Mouse (Mus musculus) left cerebral cortex, postnatal 10 days (tissue): ENCODE data around the gene 4930518I15Rik. TPM values are rescaled to one million over a fixed set of nuclear protein-coding genes. Genes with fewer than 3 reads are reported as not detected.

Experiments used
- DNase-seq, 2 experiments: peaks; one replicate each; pipeline ENCODE4 v3.0.0; 2021 to 2022; ENCODE audit warnings: low spot score in 2 of 2, mixed read lengths in 1 of 2; ENCODE audit errors: extremely low spot score in 1 of 2
- intact Hi-C: fragments of 180-260 bp; cut with DNase I; formaldehyde crosslinking; loops from one replicate; pipeline ENCODE4 v1.15.1; 2025
- total RNA-seq, 2 experiments: library from RNA; stranded (reverse); gene quantifications; 2 replicates each; pipeline ENCODE4 v1.2.3; 2021

The 4930518I15Rik gene
- total RNA-seq, 2 experiments from 2014 or later, result 2.4 to 3.6 TPM

DNA sequence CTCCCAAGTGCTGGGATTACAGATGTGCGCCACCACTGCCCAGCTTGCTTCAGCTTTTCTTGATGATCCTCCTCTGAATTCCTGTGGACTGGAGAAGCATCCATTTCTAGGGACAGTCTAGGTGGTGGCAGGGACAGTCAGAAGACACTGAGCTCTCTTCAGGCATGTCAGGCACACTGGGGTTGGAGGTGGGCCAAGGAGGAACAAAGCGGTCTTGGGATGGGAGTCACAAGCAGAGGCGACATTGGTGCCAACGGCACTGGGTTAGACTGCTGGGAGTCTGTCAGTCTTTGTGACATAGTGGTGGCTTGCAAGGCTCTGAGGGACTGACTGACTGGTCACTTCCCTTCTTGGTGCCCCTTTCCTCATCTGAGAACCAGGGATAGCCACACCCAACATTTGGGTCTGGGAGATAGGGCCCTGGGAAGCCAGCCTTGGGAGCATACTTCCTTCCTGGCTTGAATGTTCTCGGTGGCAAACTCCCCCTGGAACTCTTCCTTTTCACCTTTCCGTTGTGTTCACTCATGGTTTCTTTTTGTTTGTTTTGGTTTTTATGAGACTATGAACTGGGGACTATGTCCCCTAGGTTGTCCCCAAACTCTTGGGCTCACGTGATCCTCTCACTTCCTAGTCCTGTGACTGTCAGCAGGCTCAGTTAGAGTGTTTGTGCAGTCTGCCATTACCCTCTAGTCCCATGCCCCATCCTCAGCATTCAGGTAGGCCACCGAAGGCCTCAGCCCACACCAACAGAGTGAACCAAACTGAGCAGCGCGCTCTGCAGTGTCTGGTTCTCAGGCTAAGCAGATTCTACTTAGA, 26.9 kb upstream of the 4930518I15Rik start:
- intact Hi-C loops, result no loop called here
- no peak for DNase-seq

DNA sequence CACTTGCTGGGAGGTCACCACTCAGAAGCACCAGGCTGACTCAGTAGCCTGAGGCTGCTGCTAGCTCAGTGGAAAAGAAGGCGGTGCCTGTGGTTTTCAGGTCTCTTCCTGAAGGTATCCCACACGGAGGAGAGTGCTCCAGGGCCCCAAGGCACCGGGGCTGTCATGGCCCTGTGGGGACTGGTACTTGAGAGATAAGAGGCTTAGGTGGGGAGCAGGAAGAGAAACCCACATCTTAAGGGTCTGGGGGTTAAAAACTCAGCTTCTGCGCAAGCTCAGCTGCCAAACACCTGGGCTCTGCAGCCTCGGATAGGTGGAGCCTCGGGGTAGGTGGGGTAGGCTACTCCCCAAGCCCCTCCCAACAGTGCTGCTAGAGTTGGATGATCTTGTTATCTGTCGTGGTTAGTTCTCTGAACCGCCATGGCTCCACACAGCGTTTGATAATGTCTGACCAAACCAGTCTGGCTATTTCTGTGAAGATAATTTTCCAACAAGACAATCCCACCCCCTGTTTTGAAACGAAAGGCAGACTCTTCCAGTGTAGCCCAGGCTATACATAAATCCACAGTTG, 24.8 kb upstream of the 4930518I15Rik start:
- DNase-seq, result no peak
- intact Hi-C loops, result no loop called here

DNA sequence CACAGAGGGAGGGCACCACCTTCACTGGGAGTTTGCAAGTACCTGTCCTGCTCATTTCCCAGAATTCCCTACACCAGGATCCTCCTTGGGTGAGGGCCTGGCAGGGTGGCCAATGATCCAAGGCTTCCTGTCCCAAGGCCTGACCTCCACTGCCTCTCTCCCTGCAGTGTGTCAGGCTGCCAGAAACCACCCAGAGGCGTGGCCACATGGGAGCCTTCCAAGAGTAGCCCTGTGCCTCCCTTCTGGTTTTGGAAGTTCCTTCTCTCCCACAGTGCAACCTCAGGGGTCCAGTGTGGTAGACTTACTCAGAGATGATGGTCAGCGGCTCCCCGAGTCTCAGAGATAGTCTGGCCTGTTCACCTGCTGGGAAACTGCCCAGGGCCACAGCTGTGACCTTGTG, 21.8 kb upstream of the 4930518I15Rik start:
- no peak for DNase-seq
- intact Hi-C loops, result loop anchor here (10.0 kb wide), 1 partner anchor 215 kb away; no protein-coding TSS in a partner anchor

DNA sequence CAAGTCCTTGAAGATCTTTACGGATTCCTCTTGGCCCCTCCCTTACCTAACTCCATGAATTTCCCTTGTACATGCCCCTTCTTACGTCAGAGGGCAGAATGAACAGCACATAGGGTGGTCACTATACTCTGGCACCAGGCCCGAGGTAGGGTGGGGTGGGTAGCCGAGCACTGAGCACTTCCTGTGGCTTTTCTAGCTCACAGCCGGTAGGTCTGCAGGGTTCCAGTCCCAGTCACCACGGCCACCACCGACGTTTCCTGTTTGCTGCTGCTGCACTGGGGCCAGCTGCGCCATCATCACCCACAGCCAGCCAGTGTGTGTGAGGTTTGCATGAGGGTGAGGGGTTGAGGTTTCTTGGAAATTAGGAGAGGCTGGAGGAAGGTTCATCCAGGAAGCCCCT, 20.0 kb upstream of the 4930518I15Rik start:
- intact Hi-C loops, result loop anchor here (10.0 kb wide), 1 partner anchor 217 kb away; no protein-coding TSS in a partner anchor
- peak in 1 of 2 experiments; percentile 73 for DNase-seq

DNA sequence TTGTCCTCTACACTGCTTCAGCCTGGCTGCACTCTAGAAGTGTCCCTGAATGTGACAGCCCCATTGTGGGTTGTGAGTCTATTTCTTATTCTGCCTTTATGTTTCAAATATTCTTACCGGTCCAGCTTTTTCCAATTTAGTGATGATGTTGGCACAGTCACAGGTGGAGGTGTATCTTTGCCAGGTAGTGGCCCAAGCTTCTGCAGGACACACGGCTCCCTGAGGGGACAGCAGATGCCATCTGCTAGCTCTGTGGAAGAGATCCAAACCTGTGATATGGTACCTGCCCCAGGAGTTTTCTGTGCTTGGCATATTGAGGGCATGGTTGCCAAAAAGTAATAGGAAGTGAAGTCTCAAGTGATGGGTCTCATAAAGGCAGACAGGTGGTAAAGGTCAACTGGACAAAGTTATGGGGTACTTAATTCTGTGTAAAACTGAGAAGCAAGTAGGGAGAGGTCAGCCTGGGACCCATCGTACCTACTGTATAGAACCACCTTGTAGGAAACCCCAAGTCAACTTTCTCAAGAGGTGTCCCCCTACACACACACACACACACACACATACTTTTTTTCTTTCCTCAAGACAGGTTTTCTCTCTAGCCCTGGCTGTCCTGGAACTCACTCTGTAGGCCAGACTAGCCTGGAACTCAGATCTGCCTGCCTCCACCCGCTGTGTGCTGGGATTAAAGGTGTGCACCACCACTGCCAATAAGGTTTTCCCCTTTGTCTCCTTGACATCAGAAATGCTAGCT, 17.2 kb upstream of the 4930518I15Rik start:
- DNase-seq, result no peak
- intact Hi-C loops, result loop anchor here (5.0 to 10.0 kb wide), 2 partner anchors 122 to 220 kb away; no protein-coding TSS in a partner anchor

DNA sequence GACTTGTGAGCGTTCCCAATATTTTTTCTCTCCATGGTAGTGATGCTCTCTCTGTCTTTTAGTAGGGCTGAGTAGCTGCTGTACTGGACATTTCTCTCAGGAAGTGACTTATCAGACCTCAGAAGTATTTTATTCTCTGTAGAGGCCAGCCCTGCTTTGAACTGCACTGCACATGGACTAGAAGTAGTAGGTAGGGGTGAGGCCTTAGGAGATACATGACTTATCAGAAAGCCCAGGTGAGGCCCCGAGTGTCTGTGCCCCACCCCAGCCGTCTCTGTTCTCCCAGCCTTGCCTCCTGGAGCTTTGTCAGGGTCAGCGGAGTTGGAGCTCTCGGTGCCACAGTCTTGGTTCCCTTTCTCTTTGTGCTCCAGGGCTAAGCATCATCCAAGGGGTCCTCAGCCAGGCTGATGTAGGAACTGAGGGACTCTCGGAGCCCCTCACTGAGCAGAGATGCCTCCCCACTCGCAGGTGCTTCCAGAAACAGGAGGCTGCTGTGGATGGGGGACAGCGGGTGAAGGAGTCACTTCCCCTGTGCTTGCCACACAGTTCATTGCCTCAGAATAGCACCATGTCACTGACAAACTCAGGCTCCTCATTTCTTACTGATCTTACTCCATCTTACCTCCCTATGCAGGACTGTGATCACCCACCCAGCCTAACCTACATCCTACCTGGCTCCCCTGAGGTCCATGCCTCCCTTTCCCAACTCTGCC, 16.5 kb upstream of the 4930518I15Rik start:
- no peak for DNase-seq
- intact Hi-C loops, result loop anchor here (5.0 to 10.0 kb wide), 2 partner anchors 123 to 221 kb away; no protein-coding TSS in a partner anchor

DNA sequence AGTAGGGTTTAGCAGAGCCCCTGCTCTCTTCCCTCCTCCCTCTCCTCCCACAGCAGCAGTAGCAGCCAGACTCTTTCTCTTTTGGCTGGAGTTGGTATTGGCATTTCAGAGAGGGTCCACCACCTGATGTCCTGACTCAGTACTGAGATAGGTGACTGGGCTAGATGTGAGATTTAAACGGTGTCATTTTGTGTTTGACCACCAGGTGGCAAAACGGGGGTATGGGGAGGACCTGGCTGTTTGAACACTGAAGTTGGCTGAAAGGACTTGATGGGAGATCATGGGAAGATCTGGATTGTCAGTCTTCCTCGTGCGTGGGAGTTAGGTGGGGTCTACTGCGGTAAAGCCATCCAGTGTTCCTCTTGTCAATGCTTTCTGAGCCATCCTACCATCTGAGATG, 15.9 kb upstream of the 4930518I15Rik start:
- peak; percentile 31 to 48 for DNase-seq

DNA sequence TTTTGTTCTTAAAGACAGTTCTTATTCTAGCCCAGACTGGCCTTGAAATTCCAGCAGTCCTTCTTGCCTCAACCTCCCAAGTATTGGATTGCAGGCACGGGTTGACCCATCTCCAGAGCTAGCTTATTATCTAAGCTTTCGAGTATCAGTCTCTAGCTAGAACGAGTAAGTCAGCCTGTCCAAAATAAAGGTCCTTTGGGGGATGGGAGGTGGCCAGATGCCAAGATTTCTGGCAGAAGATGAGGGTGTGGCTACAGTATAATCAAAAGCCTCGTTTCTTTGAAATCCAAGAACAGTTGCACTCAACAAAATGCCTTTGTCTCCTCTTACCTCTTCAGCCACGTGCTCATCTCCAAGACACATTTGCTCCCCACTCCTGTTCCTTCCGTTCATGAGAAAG, 12.8 kb upstream of the 4930518I15Rik start:
- intact Hi-C loops, result loop anchor here (5.0 to 10.0 kb wide), 2 partner anchors 127 to 224 kb away; no protein-coding TSS in a partner anchor
- DNase-seq, result peak in 1 of 2 experiments; percentile 64

More for the DNA sequence above, 15.9 kb upstream of the 4930518I15Rik start:
- intact Hi-C loops, result loop anchor here (5.0 to 10.0 kb wide), 2 partner anchors 124 to 221 kb away; no protein-coding TSS in a partner anchor

DNA sequence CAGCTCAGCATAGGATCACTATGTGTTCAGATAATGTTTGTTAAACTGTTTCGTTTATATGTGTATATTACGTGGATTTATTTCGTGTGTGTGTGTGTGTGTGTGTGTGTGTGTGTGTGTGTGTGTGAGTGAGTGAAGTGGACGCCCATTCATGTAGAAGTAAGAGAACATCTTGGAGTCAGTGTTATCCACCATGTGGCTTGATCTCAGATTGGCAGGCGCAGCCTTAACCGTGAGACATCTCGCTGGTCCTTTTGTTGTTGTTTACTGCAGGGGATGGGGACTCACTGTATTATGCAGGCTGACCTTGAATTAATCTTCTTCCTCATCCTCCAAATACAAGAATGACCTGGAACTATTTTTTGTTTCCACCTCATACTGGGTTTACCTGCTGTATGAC, 11.8 kb upstream of the 4930518I15Rik start:
- intact Hi-C loops, result no loop called here
- DNase-seq, result no peak

DNA sequence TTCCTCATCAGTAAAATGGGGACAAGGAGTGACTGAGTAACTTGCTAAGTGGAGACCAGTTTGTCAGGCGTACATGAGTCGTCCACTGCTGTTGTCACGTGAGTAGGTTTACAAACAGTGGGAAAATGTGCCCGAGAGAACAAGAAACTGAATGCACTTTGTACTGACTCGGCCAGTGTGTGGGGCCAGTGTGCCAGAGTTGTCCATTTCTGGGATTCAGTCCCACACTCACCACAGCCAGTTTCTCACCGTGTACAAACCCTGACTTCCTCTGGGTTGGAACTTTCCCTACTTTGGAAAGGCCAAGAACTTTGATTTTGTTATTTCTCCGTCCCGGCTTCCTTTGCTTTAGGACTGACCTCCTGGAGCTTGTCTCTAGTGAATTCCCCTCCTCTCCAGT, 11.2 kb upstream of the 4930518I15Rik start:
- intact Hi-C loops, result no loop called here
- peak in 1 of 2 experiments; percentile 42 for DNase-seq

DNA sequence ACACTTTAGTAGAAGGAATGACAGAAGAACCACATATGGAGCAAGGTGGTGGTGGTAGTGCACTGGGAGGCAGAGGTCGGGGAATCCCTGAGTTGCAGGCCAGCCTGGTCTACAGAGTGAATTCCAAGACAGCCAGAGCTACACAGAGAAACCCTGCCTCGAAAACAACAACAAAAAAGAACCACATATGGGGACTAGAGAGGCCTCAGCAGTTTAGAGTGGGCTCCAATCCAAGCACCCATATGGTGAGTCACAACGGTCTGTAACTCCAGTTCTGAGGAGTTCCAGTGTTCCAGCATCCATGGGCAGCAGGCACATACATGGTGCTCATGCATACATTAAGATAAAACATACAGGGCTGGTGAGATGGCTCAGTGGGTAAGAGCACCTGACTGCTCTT, 6.7 kb upstream of the 4930518I15Rik start:
- DNase-seq, result no peak
- intact Hi-C loops, result no loop called here

DNA sequence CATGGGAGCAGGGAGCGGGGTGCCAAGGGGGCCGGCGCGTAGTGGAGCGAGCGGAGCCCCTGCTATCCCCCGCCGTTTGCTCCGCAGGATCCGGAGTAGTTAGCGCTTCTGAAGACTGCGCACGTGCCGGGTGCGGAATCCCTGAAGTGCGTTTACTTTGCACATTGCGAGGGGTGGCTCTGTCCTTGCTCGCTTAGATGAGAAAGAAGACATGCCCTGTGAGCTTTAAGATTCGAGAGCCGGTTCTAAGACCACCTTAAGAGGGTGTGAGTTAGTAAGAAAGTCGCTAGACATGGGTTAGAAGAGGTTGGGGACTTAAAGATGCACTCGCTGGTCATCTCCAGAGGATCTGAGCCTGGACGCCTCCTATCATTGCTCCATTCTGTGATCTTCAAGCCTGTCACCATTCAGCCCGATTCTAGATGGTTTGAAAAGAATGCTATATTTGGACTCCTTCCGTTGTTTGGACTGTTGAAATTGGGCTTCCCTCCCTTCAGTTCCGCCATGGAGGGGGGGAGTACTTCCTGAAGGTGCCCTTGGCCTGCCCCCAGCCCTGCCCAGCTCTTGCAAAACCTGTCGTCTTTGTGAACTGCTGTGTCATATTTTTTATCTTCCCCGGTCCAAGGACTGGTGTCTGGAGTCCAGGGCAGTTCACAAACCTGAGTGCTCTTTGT, 5.9 kb upstream of the 4930518I15Rik start:
- intact Hi-C loops, result no loop called here
- DNase-seq, result peak in 1 of 2 experiments; percentile 50

DNA sequence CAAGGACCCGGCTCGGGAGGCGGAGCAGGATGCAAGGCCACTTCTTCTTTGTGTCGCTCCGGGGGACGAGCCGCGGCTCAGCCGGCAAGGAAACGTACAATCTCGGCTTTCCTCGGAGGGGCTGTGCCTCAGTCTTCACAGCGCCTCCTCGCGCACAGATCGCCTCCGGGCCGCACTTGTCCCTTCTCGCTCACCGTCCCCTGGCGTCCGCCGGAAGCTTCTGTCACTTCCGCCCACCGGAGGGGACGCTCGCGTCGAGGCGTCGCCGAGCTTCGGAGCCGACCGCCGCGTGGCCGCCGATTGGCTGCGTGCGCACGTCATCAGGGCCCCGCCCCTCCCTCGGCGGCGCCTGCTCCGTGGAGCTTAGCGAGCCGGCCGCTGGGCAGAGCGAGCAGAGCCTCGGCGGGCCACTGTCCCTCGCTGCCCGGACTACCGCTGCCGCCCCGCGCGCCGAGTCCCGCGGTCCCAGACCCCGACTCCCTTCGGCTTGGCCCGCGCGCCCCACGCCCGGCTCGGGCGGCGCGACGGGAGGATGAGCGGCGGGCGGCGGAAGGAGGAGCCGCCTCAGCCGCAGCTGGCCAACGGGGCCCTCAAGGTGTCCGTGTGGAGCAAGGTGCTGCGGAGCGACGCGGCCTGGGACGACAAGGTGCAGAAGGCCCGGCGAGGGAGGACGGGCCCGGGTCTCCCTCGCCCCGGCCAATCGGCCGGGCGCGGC, 5.2 kb upstream of the 4930518I15Rik start, which contains the start of gene Rab5if:
Gene Rab5if, plus strand, starts transcription at position 357 of the 715 bp plus-strand sequence.
- intact Hi-C loops, result no loop called here
- DNase-seq, result peak; percentile 97 to 99

DNA sequence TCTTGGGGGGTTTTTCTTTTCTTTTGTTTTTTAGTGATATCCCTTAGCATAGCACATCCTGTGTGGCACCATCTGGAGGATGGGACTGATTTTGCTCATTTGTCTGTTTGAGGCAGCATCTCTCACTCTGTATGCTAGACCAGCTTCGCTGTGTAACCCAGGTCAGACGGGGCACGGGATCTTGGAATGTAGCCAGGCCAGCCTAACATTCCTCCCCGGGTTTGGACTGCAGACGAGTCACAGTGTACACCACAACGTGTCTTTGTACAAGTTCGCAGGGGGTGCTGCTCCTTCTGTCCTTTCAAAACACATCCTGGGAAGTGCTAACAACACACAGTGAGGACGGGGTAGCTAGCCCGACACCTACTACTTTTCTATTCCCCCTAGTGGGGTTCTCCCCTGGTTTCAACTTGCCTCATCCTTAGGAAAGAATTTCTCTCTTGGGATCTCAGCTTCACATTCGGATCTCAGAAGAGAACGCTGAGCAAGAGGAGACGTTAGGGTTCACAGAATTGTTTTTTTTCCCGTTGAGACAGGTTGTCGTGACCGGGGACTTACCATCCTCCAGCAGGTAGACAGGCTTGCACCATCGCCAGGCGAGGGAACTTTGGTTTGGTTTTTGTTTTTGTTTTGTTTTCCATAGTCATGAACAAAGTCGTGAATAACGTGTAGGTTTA, 4.4 kb upstream of the 4930518I15Rik start:
- intact Hi-C loops, result no loop called here
- peak; percentile 31 to 64 for DNase-seq

DNA sequence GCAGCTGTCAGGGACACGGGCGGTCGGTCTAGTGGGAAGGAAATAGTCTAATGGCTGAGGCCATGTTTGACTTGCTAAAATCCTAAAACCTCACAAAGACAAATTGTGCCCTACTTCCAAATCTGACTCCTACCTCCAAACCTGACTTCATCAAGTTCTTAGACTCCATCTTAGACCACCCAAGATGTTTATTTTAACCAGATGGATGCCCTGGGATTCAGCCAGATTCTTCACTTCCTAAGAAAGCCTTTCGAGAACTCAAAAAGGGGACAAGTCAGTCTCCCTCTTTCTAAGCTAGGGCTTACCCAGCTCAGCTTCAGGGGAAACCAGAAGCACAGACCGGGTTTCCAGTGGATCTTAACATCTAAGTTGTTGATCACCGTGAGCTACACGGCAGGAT, 925 bp upstream of the 4930518I15Rik start:
- intact Hi-C loops, result loop anchor here (10.0 kb wide), 1 partner anchor 314 kb away; the partner anchor contains the start of gene Aar2
- DNase-seq, result no peak

DNA sequence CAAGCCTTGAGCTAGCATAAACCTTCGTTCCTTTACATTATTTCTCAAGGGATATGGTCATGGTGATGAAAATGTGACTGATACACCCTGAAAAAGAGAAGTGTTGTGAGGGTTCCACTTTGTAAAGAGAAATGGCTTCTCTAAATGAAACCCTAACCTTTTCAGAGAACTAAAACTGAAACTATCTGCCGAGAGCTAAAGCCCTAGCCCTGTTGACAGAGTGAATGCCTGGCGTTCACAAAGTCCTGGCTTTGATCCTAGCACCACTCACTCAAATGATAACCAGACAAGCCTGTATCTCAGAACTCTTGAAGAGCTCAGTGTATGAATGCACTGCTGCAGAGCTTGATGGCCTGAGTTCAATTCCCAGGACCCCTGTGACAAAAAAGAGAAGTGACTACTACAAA, 358 bp downstream of the 4930518I15Rik start:
- DNase-seq, result no peak
- intact Hi-C loops, result loop anchor here (2.0 to 10.0 kb wide), 2 partner anchors 51 to 313 kb away; partner anchors contain the start of gene Aar2

DNA sequence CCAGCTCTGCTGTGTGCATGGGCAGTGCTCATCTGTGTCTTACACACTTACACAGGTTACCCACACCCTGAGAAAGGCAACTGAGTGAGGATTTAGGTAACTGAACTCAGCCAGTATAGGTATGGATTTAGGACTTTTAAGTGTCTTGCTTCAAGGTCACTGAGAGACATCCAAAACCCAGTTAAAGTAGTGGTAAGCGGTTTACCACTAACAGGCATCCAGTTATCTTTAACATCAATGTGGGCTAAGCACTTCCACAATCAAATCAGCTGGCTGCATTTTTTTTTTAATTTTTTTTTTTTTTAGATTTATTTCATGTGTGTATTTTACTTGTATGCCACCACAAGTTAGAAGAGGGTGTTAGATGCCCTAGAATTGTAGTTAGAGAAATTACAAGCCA, 1.4 kb downstream of the 4930518I15Rik start:
- intact Hi-C loops, result loop anchor here (2.0 to 10.0 kb wide), 2 partner anchors 50 to 312 kb away; partner anchors contain the start of gene Aar2
- DNase-seq, result no peak
